Mouse (Mus musculus) layer of hippocampus, adult 11-12 months (tissue): Measurements from ENCODE around the gene Nptn.
A peak's percentile ranks its signal among the peaks of the same experiment; 100 is the strongest.

Experiments used
- DNase-seq: peaks from one replicate; pipeline ENCODE4 v3.0.0; 2022; ENCODE audit warnings: low spot score

The Nptn gene

DNA sequence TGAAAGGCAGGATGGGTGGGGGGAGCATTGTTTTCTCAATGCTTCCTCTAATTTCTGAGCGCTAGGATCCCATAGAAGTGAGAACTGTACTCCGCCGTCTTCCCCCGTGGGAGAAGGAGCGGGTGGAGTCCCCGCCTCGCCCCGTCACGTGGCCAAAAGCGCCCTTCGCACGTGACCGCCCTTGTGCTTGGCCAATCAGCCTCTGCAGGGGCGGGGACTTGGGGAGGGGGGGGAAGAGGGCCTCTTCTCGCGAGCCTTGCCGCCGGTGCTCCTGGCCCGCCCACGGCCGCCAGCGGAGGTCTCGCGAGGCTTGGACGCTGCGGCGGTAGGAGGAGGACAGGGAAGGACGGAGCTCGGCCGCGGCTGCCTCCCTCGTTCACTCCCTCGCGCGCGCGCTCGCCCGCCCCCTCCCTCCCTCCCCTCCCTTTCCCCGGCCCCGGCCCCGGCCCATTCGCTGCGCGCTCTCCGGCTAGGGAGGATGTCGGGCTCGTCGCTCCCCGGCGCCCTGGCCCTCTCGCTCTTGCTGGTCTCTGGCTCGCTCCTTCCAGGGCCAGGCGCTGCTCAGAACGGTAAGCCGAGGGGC is at the start of gene Nptn:
Nptn (plus strand) TSS at position 283 of the 583 bp plus-strand sequence.
- DNase-seq = peak; percentile 98

- DNase-seq = no peak
Measured at GRCm38 (mm10) chr9:58533322-58533721, 48.7 kb upstream of the Nptn start.

- DNase-seq = peak; percentile 79
Measured at GRCm38 (mm10) chr9:58534766-58535165, 47.3 kb upstream of the Nptn start.

GRCm38 (mm10) chr9:58535447-58536134 is 46.4 kb upstream of the Nptn start:
- peak; percentile 46 for DNase-seq

GRCm38 (mm10) chr9:58537774-58538173 is 44.3 kb upstream of the Nptn start:
- no peak for DNase-seq

- no peak for DNase-seq
Measured at GRCm38 (mm10) chr9:58539886-58540285, 42.2 kb upstream of the Nptn start.

DNA sequence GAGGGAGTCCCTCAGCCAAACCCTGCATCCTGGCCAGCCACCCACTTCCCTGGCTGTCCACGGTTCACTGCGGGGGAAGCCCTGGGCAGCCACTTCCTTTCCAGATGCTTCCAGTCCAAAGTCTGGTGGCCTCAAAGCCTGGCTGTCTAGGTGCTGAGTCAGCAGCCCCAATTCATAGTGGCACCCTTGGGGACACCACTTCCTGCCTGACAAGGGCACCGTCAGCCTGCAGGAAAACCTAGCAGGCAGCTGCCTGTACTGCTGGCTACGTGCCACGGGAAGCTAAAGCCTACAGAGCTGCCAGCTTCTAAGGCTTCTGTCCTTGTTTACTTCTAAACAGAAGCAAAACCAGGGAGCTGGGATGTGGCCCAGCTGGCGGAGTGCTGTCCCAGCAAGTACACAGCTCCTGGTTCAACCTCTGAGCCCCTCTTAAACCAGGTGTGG is 40.1 kb upstream of the Nptn start:
- DNase-seq = peak; percentile 78

DNA sequence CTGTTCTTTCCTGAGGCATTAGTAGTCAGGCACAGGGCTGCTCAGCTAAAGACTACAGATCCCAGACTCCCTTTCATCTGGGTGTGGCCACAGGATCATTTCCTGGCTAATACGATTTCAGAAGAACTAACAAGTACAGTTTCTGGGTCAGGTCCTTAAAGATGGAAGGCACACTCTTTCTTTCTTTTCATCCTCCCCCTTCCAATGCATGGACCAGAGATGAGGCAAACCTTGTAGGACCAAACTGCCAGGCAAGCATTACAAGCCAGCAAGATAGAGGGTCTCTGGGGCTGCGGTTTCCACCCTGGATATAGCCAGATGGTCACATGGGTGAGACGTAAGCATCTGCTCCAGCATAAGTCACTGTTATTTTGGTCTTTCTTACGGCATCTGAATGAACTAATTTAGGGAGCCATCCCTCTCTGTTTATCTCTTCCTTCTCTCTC is 37.1 kb upstream of the Nptn start:
- DNase-seq = peak; percentile 58

GRCm38 (mm10) chr9:58545428-58545827 is 36.6 kb upstream of the Nptn start:
- no peak for DNase-seq

- no peak for DNase-seq
Measured at GRCm38 (mm10) chr9:58546630-58547360, 35.2 kb upstream of the Nptn start.

DNA sequence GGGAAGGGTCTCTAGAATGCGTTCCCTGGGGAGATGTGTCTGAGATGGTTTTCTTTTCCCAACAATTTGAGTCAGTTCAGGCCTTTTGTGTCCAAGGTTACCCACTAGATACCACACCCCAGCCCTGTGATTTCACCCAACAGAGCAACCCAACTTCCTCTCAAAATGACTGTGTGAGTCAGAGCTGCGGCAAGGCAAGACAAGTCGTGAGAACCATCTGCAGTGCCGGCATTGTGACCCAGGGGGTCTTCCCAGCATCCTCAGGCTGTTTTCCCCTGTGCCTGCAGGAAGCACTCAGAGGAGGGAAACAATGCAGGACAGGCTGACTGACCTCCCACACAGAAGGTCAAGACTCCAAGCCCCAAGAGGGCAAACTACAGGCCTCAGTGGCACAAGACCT is 33.1 kb upstream of the Nptn start:
- DNase-seq = no peak

DNA sequence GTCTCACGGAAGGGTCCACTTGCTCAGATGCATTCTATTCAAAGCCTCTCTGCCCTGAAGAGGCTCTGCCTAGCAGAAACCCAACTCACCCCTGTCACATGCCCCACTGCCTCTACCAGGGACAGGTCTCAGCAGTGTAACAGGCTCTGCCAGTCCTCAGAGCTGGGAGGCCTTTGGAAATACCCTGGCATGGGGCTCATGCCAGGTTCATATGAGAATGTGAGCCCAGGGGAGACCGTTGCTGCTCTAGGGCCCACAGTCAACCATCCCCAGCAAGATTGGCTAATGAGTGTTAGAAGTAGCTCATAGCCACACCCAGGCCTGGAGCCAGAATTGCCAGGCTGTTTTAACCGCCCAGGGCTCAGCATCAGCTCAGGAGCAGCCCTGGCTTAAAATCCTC is 32.3 kb upstream of the Nptn start:
- DNase-seq = no peak

DNA sequence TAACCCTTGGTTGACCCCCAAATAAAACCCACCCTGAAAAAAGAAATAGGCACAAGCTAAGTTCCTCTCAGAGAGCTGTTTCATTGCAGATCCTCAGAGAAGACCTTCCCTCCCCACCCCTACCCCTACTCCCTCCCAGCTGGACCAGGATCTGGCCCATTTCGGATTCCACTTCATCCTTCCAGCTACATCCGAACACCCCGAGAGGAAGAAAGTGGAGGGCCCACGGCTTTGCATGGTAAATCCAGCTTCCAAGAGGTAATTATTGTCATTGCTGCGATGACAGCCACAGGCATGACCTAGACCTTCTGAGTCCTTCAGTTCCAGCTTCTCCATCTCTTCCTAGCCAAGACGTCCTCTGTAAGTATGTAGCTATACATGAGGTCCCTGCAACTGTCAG is 31.1 kb upstream of the Nptn start:
- DNase-seq = no peak

- DNase-seq = no peak
Measured at GRCm38 (mm10) chr9:58552083-58552482, 30.0 kb upstream of the Nptn start.

DNA sequence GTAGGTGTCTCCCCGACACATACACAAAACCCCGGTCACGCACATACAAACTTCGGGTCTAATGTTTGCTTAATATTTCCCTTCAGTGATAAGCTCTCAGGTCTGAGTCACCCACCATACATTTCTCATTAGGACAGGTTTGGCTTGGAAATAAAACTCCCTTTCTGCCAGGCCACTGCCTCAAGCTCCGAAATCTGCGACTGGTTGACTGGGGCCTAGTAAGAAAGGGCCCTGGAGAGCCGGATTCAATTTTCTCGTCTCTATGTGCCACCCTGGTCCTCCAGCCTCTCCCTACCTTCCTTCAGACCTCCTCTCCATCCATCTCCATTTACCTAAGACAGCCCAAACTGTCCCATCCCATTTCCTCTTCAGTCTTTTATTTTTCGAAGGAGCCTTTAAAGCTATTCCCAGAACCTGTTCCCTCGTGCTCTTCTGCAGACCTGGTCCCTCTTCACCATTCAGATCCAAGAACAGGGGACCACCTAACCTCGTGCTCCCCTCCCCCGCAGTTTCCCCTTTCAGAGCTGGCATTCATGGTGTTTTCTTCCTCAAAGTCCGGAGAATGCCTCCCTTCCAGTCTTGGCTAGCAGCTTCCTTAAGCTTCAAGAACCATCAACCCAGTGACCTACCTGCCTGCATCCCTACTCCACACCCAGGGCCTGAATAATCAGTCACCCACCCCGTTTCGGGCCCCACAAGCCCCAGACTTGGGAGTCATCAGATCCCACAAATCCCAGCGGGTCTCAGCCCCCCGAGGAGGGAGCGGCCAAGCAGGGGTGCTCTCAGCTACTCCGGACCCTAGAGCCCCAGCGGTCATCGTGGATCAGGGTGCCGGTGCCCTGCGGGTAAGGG is 27.8 kb upstream of the Nptn start:
- DNase-seq = no peak

GRCm38 (mm10) chr9:58554908-58555684 is 26.9 kb upstream of the Nptn start, which contains the start of gene Cd276:
Cd276 (minus strand) TSS chr9:58555437.
- DNase-seq = peak; percentile 73

GRCm38 (mm10) chr9:58555685-58556414 is 26.2 kb upstream of the Nptn start:
- no peak for DNase-seq

- no peak for DNase-seq
Measured at GRCm38 (mm10) chr9:58556627-58557026, 25.4 kb upstream of the Nptn start.

GRCm38 (mm10) chr9:58557457-58558455 is 24.3 kb upstream of the Nptn start:
- no peak for DNase-seq
